Mouse (Mus musculus): ENCODE results near the gene Prpf39.

Prpf39 gene

DNA sequence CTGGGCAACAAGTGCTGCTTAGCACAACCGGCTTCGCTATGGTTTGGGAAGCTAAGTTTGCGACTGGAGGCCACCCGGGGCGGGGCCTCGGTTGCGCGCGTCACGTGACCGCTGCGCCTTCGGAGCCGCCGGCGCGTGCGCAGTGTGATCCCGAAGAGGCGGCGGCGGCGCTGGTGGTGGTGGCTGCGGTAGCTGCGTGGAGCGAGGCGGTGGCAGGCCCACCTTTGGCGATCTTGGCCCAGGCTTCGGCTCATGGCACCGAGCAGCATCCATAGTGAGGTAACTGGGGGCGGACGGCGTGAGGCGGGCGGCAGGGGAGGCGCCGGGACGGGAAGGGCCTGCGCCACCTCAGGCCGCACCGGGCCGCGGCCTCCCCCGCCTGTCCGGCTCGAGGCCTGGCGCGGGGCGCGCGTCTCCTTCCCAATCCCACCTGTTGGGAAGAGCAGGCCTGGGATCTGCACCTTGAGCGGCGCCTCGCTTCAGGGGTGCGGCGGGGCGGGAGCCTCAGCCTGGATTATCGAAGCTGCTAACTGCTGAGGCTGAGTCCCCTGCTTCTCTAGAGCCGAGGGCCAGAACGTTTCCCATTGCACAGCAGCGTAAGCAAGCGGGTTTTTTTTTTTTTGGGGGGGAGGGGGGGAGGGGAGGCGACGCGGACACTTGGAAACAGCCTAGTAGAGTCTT lies at the start of gene Prpf39:
TSS of gene Prpf39 (plus strand) at position 144 of the 681 bp plus-strand sequence.
- DNase-seq (ENCODE audit: low spot score in 2 of 2): peak; percentile 78 to 93

DNA sequence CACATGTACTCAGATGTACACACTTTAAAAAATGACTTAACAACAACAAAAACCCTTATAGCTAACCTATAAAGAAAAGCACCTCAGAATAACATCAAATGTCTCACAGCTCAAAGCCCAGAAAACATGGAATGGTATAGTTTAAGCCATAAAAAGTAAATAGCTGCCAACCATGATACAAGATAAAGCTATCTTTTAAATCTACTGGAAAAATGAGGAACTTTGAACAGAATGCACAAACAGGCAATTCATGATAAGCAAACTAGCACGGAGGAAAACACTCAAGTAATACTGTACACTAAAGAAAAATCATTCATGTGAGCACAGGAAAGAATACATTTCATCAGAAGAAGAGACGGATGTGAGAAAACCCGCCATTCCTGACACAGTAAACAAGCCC lies 28.4 kb upstream of the Prpf39 start:
- DNase-seq (ENCODE audit: low spot score in 2 of 2): no peak

DNA sequence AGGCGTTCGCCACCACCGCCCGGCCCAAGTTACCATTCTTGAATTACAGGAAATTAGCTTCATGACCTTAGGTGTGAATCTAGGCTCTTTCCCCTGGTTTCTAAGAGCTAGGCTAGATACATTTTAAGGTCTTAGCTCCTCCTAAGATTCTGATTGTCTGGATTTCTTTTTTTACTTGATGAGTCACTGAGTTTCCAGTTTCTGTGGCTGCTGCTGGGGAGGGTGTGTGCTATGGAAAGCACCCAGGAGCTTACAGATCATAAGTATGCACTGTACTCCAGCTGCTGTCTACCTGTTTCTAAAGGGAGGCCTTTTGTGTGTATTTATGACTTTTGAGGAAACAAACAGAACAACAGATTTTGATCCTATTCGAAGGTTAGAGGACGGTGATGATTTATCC lies 13.3 kb upstream of the Prpf39 start:
- DNase-seq (ENCODE audit: low spot score in 2 of 2): no peak

DNA sequence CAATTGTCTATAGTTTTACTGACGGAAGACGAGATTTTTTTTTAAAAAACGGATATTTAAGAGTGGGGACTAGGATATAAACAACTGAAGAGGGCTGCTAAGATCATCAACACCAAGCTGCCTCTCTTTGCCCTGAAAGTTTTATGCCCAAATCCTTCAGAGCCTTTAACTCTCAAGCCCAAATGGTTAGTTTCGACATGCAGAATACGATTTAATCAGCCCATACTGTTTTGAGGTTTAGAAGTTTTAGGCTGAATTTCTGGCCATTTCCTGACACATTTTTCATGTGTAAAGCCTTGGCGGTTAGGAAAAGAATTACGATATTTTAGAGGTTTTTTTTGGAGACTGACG lies 319 bp upstream of the Prpf39 start:
- DNase-seq (ENCODE audit: low spot score in 2 of 2): no peak

DNA sequence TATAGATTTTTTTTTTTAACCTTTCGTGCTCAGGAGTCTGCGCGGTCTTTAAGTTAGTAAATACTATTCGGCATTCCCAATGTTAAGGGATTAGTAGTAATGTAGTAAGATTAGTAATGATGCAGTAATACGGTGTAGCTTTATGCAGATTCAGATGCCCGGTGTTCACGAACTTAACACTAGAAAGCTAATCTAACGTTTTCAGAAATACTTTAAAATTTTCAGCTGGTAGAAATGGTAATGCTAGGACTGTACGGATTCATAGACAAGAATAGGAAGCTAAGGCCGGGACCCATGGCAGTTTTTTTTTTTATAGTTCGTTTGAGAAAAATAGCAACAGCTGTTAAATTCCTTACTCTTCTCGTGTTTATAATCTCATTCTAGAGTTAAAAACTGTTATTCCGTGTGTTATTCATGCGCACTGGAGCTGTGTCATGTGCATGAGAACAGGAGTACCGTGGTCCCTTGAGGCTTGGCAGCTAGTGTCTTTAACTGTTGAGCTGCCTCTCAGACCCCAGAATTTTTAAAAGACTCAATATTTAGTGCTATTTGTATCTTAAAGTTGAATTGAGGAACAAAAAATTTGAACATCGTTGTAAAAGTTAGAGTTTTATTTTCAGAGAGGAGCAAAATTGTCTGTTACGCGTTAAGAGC lies 886 bp downstream of the Prpf39 start:
- DNase-seq (ENCODE audit: low spot score in 2 of 2): no peak

DNA sequence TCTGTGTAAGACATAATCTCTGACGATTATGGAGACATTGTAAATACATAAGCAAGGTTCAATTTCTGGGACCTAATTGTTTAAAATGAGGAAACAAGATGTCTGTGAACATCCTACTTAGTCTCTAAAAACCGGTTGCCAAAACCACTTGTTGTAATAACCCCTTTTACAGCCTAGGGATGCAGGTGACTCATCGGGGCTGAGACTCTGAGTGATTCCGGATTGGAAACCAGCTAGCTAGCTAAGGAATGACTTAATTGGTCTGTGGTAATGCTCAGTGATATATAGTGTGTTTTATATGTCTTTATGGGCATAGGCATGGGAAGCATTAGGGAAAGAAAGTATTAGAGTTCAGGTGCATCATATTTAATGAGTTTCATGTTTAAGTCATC lies 1.4 kb downstream of the Prpf39 start:
- DNase-seq (ENCODE audit: low spot score in 2 of 2): no peak

DNA sequence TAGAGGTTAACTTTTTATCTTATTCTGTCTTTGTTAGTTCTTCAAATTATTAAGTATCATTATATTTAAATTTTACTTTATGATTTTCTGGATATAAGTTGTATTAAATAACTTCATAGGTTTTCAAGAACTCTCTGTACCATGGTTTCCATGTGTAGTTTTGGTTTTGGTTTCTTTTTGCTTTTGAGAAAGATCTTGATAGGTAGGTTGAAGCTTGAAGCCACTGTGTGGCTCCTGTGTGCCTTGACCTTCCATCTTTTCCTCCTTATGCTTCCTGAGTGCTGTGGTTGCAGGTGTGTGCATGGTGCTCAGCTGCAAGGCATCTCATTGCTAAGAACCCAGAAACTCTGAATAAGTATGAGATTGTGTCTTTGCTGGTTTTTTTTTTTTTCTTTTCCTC lies 12.7 kb downstream of the Prpf39 start:
- no peak for DNase-seq (ENCODE audit: low spot score in 2 of 2)

DNA sequence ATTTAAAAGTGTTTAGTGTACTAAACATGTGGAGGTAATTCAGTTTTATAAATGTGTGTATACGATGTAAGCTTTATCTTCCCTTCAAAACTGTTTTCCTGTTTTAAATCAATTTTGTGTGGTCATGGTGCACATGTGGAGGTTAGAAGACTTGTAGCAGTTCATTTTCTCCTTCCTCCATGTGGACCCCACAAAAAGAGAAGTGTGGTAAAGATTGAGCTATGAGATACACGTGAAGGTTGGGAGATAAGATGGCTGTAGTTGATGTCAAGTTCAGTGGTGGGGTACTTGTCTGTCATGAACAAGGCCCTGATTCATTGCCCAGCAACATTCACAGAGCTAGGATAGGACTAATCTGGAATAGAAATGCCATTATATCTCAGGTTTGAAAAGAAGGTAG lies 22.1 kb downstream of the Prpf39 start:
- no peak for DNase-seq (ENCODE audit: low spot score in 2 of 2)

DNA sequence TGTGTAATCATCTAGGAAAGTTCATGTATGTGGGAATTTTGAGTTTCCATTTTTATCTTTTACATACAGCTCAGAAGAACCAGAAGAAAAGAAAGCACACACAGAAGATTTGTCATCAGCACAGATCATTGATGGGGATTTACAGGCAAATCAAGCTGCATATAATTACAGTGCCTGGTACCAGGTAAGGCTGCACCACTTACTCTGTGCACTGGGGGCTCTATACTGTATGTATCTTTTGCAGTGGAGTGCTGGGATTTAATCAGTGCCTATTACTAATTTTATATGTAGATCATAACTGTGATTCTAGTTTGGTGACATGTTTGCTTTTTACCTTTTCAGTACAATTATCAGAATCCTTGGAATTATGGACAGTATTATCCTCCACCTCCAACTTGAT lies 24.9 kb downstream of the Prpf39 start:
- no peak for DNase-seq (ENCODE audit: low spot score in 2 of 2)

DNA sequence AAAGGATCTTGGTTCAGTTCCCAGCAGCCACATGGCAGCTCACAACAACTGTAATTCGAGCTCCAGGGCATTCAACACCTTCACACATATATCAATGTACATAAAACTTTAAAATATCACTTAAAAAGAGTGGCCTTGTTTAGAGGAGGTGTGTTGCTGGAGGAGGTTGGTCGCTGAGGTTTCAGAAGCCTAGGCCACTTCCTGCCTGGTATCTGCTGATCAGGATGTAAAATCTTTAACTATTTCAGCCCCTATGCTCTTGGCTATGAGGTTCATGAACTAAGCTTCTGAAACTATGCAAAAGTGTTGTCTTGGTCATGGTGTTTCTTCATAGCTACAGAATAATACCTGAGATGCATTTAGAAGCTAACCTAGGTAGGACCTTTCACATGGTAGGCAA lies 29.1 kb downstream of the Prpf39 start:
- no peak for DNase-seq (ENCODE audit: low spot score in 2 of 2)

DNA sequence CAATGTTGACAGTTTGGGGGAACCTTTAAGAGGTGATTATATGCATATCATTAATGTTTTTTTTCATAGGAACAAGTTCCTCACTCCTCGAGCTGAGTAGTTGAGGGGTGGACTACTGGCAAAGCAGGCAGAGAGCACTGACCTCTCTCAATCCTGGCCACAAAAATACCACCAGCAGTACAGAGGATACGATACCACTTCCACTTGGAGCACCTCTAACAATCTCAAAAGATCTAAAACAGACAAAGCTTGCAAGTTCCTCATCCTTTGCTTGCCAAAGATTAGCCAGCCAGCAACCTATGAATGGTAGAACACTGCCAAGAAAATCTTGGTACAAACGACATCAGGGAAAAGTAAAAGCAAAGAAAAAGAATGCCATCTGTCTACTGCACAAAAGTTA lies 30.1 kb downstream of the Prpf39 start:
- DNase-seq (ENCODE audit: low spot score in 2 of 2): no peak

DNA sequence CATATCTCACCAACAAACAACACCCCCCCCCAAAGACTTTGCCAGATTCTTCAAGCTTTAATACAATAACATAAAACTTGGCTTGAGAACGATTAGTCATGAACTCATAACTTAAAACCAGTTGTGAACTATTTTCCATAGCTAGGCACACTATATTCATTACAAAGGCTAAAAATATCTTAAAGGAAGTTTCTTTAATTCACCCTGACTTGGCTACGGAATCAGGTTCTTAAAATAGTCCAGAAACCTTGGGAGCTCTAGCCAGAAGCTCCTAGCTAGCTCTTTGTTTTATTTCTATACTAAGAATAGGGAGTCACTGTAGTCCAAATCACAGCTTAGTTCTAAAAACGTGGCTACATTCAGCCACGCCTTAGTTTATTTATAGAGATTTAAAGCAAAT lies 32.3 kb downstream of the Prpf39 start:
- DNase-seq (ENCODE audit: low spot score in 2 of 2): no peak

DNA sequence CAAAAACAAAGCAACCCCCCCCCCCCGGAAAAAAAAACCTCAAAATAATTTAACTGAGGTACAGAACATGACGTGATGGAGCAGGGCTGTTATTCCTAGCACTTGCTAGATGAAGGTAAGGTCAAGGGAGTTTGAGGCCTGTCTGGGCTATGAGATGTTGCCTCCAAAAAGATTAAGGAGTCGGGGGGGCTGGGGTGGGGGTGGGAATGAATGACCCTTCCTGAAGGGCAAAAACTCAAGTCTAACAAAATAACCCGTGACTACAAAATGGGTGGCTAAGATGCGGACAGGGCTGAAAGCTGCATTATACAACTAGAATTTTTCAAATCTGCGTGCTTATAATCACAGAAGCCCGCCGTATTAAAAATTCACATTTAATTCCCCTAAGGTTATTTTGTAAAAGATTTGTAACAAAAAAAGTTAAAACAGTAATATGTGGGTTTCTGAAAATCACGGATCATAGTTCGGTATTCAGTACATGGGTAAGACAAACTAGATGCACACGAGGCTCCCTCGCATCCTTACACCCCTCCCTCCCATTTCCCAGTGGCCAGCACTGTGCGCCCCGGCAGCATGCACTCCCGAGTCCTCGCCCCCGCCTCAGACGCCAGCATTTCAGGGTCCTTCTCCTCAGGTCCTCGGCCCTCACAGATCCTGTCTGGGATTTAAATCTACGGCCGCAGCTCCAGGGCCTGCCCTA lies 36.9 kb downstream of the Prpf39 start:
- DNase-seq (ENCODE audit: low spot score in 2 of 2): no peak

DNA sequence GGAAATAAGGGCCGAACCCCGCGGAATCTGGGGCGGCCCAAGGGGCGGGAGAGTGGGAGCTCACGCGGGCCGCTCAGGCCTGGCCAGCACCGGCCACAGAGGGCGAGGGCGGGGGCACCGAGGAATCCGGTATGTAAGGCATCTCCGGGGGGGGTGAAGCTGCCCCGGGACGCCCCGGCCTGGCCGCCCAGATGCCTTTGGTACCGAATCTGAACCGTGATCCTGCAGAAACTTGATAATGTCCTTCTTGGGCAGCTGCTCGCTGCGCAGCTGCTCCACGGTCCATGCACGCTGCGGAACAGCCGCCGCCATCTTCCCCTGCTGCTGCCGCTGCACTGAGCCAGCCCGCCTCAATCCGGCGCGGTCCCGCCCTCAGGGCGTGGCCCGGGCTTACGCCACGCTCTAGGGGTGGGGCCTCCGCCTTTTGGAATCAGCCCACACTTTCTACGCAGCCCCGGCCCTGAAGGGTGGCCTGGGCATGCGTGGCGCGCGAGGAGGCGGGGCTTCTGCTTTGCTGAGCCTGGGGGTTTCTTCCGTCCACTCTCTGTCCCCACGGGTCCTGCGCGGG lies 37.6 kb downstream of the Prpf39 start, which contains the start of gene Fkbp3:
TSS of gene Fkbp3 (minus strand) at position 397 of the 568 bp plus-strand sequence.
- DNase-seq (ENCODE audit: low spot score in 2 of 2): peak; percentile 96 to 97

DNA sequence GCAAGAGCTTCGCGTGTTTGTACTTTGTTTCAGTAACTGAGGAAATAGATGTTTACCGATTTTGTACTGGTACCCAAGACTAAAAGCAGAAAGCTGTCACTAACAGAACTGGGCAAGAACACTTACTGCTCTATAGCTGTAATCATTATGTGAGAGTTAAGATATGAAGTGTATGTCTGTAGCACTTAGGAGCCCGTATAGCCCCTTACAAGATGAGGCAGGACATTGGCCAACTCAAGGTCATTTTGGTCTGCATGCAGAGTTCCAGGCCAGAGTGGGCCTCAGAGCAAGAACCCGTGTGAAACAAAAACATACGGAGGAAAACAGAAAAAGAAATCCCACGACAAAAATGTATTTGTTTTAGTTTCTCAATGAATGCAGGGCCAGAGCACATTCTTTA lies 38.5 kb downstream of the Prpf39 start:
- no peak for DNase-seq (ENCODE audit: low spot score in 2 of 2)

DNA sequence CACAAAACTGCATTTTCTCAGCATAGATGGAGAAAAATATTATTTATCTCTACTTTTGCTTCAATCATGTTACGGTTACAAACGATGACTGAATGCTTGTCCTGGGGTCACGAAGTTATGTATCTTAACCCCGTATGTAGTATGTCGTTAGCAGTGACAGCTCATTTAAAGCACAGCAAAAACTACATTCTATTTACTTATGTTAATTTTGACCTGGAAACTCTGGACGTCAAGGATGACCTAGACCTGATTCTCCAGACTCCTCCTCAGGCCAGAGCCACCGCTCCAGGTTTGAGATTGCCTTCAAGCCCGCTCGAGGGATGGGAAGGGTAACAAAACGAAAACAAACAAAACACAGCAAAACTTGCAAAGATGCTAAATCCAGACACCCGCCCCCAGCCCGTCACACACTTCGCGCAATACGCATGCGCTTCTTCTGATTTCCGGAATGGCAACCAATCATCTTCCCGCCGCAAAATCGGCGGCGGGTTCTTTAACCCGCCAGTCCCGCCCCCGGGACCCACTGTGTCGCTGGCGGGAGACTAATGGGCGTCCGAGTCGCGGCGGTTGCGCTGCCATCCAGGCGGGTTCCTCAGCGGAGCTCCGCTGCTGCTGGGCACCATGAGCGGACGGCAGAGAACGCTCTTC lies 39.1 kb downstream of the Prpf39 start, which contains the start of gene Fancm:
TSS of gene Fancm (plus strand) at position 519 of the 648 bp plus-strand sequence.
- peak; percentile 71 to 85 for DNase-seq (ENCODE audit: low spot score in 2 of 2)

DNA sequence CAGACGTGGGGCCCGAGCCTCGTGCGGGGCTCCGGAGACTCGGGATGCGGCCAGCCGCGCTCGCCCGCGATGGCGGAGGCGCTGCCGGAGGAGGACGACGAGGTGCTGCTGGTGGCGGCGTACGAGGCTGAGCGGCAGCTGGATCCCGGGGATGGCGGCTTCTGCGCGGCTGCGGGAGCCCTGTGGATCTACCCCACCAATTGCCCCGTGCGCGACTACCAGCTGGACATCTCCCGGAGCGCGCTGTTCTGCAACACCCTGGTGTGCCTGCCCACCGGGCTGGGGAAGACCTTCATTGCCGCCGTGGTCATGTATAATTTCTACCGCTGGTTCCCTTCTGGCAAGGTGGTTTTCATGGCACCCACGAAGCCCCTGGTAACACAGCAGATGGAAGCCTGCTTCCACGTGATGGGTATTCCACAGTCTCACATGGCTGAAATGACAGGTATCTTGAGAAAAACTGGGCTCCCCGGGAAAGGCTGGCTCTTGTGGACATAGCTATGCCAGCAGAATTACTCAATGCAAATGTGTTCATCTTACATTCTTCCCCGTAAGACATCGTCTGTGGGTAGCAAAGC lies 39.7 kb downstream of the Prpf39 start:
- no peak for DNase-seq (ENCODE audit: low spot score in 2 of 2)

DNA sequence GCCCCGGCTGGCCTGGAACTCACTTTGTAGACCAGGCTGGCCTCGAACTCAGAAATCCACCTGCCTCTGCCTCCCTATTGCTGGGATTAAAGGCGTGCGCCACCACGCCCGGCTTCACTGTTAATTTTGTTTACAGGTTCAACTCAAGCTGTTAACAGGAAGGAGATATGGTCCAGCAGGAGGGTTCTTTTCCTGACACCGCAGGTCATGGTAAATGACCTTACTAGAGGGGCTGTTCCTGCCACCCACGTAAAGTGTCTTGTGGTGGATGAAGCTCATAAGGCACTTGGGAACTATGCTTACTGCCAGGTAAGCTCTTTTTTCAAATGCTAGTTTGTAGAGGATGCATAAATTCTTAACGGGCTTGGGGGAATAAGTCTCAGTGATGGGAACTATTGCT lies 40.8 kb downstream of the Prpf39 start:
- no peak for DNase-seq (ENCODE audit: low spot score in 2 of 2)

DNA sequence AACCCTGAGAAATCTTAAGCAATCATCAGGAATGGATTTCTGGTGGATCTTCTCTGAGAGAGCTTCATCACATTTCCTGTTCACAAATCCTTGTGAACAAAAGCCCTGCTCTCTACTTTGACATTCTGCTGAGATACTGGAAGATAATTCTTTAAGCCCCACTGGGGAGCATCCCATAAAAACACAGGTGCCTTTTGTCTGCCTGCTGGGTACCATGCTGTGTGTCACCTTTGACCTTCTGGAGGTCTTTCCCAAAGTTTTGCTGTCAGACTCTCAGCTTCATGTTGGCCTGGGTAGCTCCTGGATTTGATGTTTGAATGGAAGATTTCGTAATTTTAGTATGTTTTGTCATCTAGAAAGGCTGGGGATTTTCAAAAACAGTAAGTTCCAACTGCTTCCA lies 72.6 kb downstream of the Prpf39 start:
- DNase-seq (ENCODE audit: low spot score in 2 of 2): no peak

DNA sequence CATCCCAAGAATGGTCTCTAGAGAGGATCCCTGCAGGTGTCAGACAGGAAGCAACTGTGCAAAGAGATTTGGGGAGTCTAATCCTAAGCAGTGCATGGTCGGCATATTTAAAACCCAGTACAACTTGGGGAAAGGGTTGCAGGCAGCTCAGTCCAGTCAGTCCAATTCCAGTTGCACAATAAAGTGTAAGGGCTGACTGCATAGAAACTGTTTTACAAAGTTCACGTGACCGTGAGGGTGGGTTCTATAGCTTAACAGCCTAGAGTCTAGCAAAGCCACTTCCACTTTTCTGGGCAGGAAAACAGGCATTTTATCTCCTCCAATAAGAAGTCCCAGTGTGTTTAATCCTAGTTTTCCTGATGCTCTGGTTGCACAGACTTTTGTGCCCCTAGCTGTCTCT lies 75.4 kb downstream of the Prpf39 start:
- no peak for DNase-seq (ENCODE audit: low spot score in 2 of 2)

DNA sequence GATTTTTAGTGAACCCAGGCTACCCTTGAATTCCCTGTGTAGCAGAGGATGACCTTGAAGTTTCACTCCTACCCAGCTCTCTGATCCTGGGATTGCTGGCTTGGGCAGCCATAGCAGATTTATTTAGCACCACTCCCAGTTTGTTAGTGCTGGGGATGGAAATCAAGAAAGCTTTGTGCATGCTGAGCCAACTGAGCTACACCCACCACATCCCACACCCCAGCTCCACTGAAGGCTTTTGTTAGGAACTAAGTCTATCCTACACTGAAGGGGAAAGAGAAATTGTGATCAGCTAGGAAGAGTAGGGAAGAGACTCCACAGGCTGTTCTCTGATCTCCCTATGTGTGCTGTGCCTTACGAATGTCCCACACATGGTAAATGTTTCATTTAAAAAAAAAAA lies 76.7 kb downstream of the Prpf39 start:
- DNase-seq (ENCODE audit: low spot score in 2 of 2): no peak

Data from cerebellum, postnatal 4 days (tissue).